Mouse (Mus musculus): ENCODE measurements around the gene Tob1. TPM values are rescaled to one million over a fixed set of nuclear protein-coding genes. Genes with fewer than 3 reads are reported as not detected.

Gene Tob1
- polyA plus RNA-seq, 1 experiment from 2014 or later = 30.0 TPM

GRCm38 (mm10) chr11:94259814-94260213 lies 48.6 kb downstream of the Tob1 start:
- Histone ChIP-seq H3K36me3 (no peaks in the 10 kb centered on the region), H3K4me3 (no peak overlapping the region), H3K9me3 (0 out of 2 replicates have a peak, but pooled peaks cover 4% of the 10 kb centered on the region), H3K27ac (no peak overlapping the region), H3K4me1 (peaks cover 11% of the 10 kb centered on the region), H3K27me3 (no peaks in the 10 kb centered on the region), H3K4me2 (replicated peaks) (no peak overlapping the region), H3K9ac (no peak overlapping the region)
- no peak for ATAC-seq (ENCODE audit: low FRiP score, low read depth)
- 77% methylated on average over 4 of the region's 4 CpGs for WGBS

GRCm38 (mm10) chr11:94261585-94262370 lies 50.5 kb downstream of the Tob1 start:
- WGBS = 75% methylated on average over 6 of the region's 6 CpGs
- no peak overlapping the region for H3K27ac ChIP-seq
- 0 out of 2 replicates have a peak, but pooled peaks cover 4% of the 10 kb centered on the region for H3K9me3 ChIP-seq
- no peak for ATAC-seq (ENCODE audit: low FRiP score, low read depth)
- no peaks in the 10 kb centered on the region for H3K27me3 ChIP-seq
- H3K9ac ChIP-seq = no peak overlapping the region
- peaks cover 8% of the 10 kb centered on the region for H3K4me1 ChIP-seq
- no peak overlapping the region for H3K4me2 ChIP-seq (replicated peaks)
- H3K4me3 ChIP-seq = no peak overlapping the region
- H3K36me3 ChIP-seq = no peaks in the 10 kb centered on the region

Other genes starting within 250 kb of the Tob1 start
- gene Gm20390, start 243.2 kb upstream of the Tob1 start, polyA plus RNA-seq (2015; fragmentation: Nextera tagmentation; extraction: Ambion mirVana) = 400 and 424 TPM in 2 replicates
- gene Nme1, start 242.9 kb upstream of the Tob1 start, polyA plus RNA-seq (2015; fragmentation: Nextera tagmentation; extraction: Ambion mirVana) = 141 and 162 TPM in 2 replicates
- 42.6 and 44.1 TPM in 2 replicates for gene Spag9, start 215.4 kb upstream of the Tob1 start, polyA plus RNA-seq (2015; fragmentation: Nextera tagmentation; extraction: Ambion mirVana)
- gene Wfikkn2, start 34.6 kb downstream of the Tob1 start, polyA plus RNA-seq (2015; fragmentation: Nextera tagmentation; extraction: Ambion mirVana) = 15.0 and 17.6 TPM in 2 replicates
- 0.26 and 0.32 TPM in 2 replicates for gene Gm21885, start 70.4 kb downstream of the Tob1 start, polyA plus RNA-seq (2015; fragmentation: Nextera tagmentation; extraction: Ambion mirVana)
- gene Luc7l3, start 110.5 kb downstream of the Tob1 start, polyA plus RNA-seq (2015; fragmentation: Nextera tagmentation; extraction: Ambion mirVana) = 133 and 145 TPM in 2 replicates
- gene Ankrd40, start 116.5 kb downstream of the Tob1 start, polyA plus RNA-seq (2015; fragmentation: Nextera tagmentation; extraction: Ambion mirVana) = 17.0 and 18.8 TPM in 2 replicates
- gene Abcc3, start 181.5 kb downstream of the Tob1 start, polyA plus RNA-seq (2015; fragmentation: Nextera tagmentation; extraction: Ambion mirVana) = 0.59 and 1.1 TPM in 2 replicates